Mouse (Mus musculus): Measurements from ENCODE around the gene Cstl1. TPM values are rescaled to one million over a fixed set of nuclear protein-coding genes. Genes with fewer than 3 reads are reported as not detected.

Cstl1 gene
- polyA plus RNA-seq, 1 experiment from 2014 or later = not detected

DNA sequence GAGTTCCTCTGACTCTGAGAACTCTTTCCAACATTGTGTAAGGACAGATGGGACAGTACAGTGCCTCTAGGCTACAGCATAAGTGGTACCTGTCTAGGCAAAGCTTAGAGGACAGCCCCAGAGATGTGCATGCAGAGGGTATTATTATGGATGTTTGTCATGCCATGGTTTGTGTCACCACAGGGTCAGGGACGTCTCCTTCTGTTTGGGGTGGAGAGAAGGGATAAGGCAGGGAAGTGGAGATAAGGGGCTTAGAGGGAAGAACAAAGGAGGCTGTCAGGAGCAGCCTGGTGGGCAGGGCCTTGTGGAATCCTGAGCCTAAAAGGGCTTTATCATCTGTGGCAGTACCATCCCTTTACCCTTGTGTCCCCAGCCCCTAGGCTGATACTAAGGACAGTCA, 31.6 kb downstream of the Cstl1 start, which contains the start of gene 8030411F24Rik:
TSS of gene 8030411F24Rik (plus strand) at position 301 of the 400 bp plus-strand sequence.
- ATAC-seq (replicated peaks; ENCODE audit: insufficient number of reproducible peaks, low FRiP score, low TSS enrichment, low read depth) (no peak), DNase-seq (ENCODE audit: low spot score) (no peak)
- Histone ChIP-seq H3K36me3 (replicated peaks; ENCODE audit: control insufficient read depth, insufficient read depth, low read depth, low read length) (no peaks in the 10 kb centered on the region), H3K4me3 (ENCODE audit: low read depth, low read length) (no peak within 1 kb of the TSS), H3K9ac (replicated peaks; ENCODE audit: low read length) (no peak within 1 kb of the TSS), H3K4me2 (ENCODE audit: low read depth, low read length) (no peak within 1 kb of the TSS), H3K4me1 (ENCODE audit: control insufficient read depth, insufficient read depth, low read length) (no peaks in the 10 kb centered on the region), H3K27me3 (ENCODE audit: control insufficient read depth, insufficient read depth, low read length) (no peaks in the 10 kb centered on the region), H3K9me3 (replicated peaks; ENCODE audit: control insufficient read depth, low read length) (no peaks in the 10 kb centered on the region), H3K27ac (replicated peaks; ENCODE audit: low read depth, low read length) (no peak within 1 kb of the TSS)
- 22% methylated on average over 1 of the region's 1 CpGs for WGBS

DNA sequence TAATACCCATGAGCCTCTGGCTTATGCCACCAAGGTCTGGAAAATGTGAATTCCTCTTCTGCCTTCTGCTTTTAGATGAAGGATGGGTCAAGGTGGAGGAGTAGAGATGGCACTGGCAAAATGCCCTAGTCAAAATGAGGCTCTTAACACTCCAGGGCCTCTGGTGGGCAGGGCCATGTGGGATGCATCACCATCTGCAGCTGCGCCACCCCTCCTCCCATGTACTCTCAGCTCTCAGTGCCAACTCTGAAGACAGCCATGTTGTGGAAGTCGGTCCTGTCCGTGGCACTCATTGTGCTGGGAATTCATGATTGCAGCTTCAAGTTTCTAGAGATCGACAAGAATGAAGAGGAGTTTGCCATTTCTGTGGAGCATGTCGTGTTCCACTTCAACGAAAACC, 39.0 kb downstream of the Cstl1 start, which contains the start of gene Cst12:
TSS of gene Cst12 (plus strand) at position 220 of the 400 bp plus-strand sequence.
- no peak within 1 kb of the TSS for H3K27ac ChIP-seq (replicated peaks; ENCODE audit: low read depth, low read length)
- WGBS = 93% methylated on average over 6 of the region's 6 CpGs
- H3K4me2 ChIP-seq (ENCODE audit: low read depth, low read length) = no peak within 1 kb of the TSS
- H3K4me3 ChIP-seq (ENCODE audit: low read depth, low read length) = no peak within 1 kb of the TSS
- no peaks in the 10 kb centered on the region for H3K4me1 ChIP-seq (ENCODE audit: control insufficient read depth, insufficient read depth, low read length)
- no peaks in the 10 kb centered on the region for H3K36me3 ChIP-seq (replicated peaks; ENCODE audit: control insufficient read depth, insufficient read depth, low read depth, low read length)
- no peak for DNase-seq (ENCODE audit: low spot score)
- H3K9ac ChIP-seq (replicated peaks; ENCODE audit: low read length) = no peak within 1 kb of the TSS
- no peaks in the 10 kb centered on the region for H3K9me3 ChIP-seq (replicated peaks; ENCODE audit: control insufficient read depth, low read length)
- H3K27me3 ChIP-seq (ENCODE audit: control insufficient read depth, insufficient read depth, low read length) = no peaks in the 10 kb centered on the region
- ATAC-seq (replicated peaks; ENCODE audit: insufficient number of reproducible peaks, low FRiP score, low TSS enrichment, low read depth) = no peak

DNA sequence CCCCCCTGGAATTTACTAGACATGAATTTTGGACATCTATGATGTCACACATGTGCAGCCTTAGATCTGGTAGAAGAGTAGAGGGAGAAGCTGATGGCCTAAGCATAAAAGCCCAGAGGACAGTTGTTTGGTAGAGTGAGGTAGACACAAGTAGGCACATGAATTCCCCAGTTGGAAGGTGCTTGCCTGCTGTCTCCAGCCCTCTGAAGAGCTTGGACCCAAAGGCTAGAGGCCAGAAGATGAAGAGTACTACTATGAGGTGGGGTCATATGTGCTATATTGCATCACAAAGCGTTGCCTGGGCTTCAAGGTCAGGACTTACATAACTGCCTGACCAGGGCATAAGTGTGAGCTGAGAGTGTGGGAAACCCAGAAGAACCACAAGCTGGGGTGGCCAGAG, 48.3 kb downstream of the Cstl1 start, which contains the start of gene Cst8:
TSS of gene Cst8 (plus strand) at position 301 of the 400 bp plus-strand sequence.
- no peaks in the 10 kb centered on the region for H3K4me1 ChIP-seq (ENCODE audit: control insufficient read depth, insufficient read depth, low read length)
- no peaks in the 10 kb centered on the region for H3K36me3 ChIP-seq (replicated peaks; ENCODE audit: control insufficient read depth, insufficient read depth, low read depth, low read length)
- no peak within 1 kb of the TSS for H3K27ac ChIP-seq (replicated peaks; ENCODE audit: low read depth, low read length)
- no peak within 1 kb of the TSS for H3K4me2 ChIP-seq (ENCODE audit: low read depth, low read length)
- no peak for ATAC-seq (replicated peaks; ENCODE audit: insufficient number of reproducible peaks, low FRiP score, low TSS enrichment, low read depth)
- no peak within 1 kb of the TSS for H3K4me3 ChIP-seq (ENCODE audit: low read depth, low read length)
- no peaks in the 10 kb centered on the region for H3K27me3 ChIP-seq (ENCODE audit: control insufficient read depth, insufficient read depth, low read length)
- no peak for DNase-seq (ENCODE audit: low spot score)
- no peak within 1 kb of the TSS for H3K9ac ChIP-seq (replicated peaks; ENCODE audit: low read length)
- no peaks in the 10 kb centered on the region for H3K9me3 ChIP-seq (replicated peaks; ENCODE audit: control insufficient read depth, low read length)
- WGBS = 76% methylated on average over 1 of the region's 1 CpGs

DNA sequence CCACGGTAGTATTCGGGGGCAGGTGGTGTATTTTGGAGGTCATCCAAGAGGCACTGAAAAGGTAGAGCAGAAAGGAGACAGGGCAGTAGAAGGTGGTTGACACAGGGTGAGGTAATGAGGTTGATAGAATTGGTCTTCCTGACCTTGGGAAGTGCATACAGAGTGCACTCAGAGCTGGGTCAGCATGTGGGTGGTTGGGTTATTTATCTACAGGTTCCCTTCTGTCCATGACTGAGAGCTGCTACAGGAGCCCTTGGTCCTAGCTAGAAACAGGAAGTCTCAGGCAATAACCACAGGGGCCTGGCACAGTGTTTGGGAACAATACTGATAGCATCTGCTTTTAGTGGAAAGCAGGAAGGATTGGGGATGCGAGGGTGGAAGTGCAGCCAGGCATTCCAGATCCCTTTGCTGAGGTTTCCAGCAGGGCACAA, 51.3 kb downstream of the Cstl1 start:
- DNase-seq (ENCODE audit: low spot score) (no peak), ATAC-seq (replicated peaks; ENCODE audit: insufficient number of reproducible peaks, low FRiP score, low TSS enrichment, low read depth) (no peak)
- WGBS = 68% methylated on average over 3 of the region's 3 CpGs
- Histone ChIP-seq H3K27me3 (ENCODE audit: control insufficient read depth, insufficient read depth, low read length) (no peaks in the 10 kb centered on the region), H3K27ac (replicated peaks; ENCODE audit: low read depth, low read length) (no peak overlapping the region), H3K9ac (replicated peaks; ENCODE audit: low read length) (no peak overlapping the region), H3K9me3 (replicated peaks; ENCODE audit: control insufficient read depth, low read length) (no peaks in the 10 kb centered on the region), H3K36me3 (replicated peaks; ENCODE audit: control insufficient read depth, insufficient read depth, low read depth, low read length) (no peaks in the 10 kb centered on the region), H3K4me2 (ENCODE audit: low read depth, low read length) (no peak overlapping the region), H3K4me1 (ENCODE audit: control insufficient read depth, insufficient read depth, low read length) (no peaks in the 10 kb centered on the region), H3K4me3 (ENCODE audit: low read depth, low read length) (no peak overlapping the region)

Other genes starting within 250 kb of the Cstl1 start
- gene Nxt1, start 77.8 kb upstream of the Cstl1 start, polyA plus RNA-seq (2014; fragmentation: Nextera tagmentation; extraction: Ambion mirVana) = 131 and 134 TPM in 2 replicates
- gene Gzf1, start 69.3 kb upstream of the Cstl1 start, polyA plus RNA-seq (2014; fragmentation: Nextera tagmentation; extraction: Ambion mirVana) = 27.3 and 30.8 TPM in 2 replicates
- gene Napb, start 17.9 kb upstream of the Cstl1 start, polyA plus RNA-seq (2014; fragmentation: Nextera tagmentation; extraction: Ambion mirVana) = 5.6 and 7.4 TPM in 2 replicates
- gene Cst11, start 21.1 kb downstream of the Cstl1 start, polyA plus RNA-seq (2014; fragmentation: Nextera tagmentation; extraction: Ambion mirVana) = not detected in 2 replicates
- gene 8030411F24Rik, start 31.7 kb downstream of the Cstl1 start, polyA plus RNA-seq (2014; fragmentation: Nextera tagmentation; extraction: Ambion mirVana) = not detected in 2 replicates
- not detected in 2 replicates for gene Cst12, start 39.0 kb downstream of the Cstl1 start, polyA plus RNA-seq (2014; fragmentation: Nextera tagmentation; extraction: Ambion mirVana)
- gene Cst8, start 48.4 kb downstream of the Cstl1 start, polyA plus RNA-seq (2014; fragmentation: Nextera tagmentation; extraction: Ambion mirVana) = not detected in 2 replicates
- not detected in 2 replicates for gene Cst13, start 69.7 kb downstream of the Cstl1 start, polyA plus RNA-seq (2014; fragmentation: Nextera tagmentation; extraction: Ambion mirVana)
- gene Cst9, start 84.8 kb downstream of the Cstl1 start, polyA plus RNA-seq (2014; fragmentation: Nextera tagmentation; extraction: Ambion mirVana) = not detected in 2 replicates
- not detected in 2 replicates for gene 9230104L09Rik, start 114.7 kb downstream of the Cstl1 start, polyA plus RNA-seq (2014; fragmentation: Nextera tagmentation; extraction: Ambion mirVana)
- gene Cst3, start 125.3 kb downstream of the Cstl1 start, polyA plus RNA-seq (2014; fragmentation: Nextera tagmentation; extraction: Ambion mirVana) = 315 and 334 TPM in 2 replicates

Measured in embryonic facial prominence, embryonic 11.5 days (tissue).